Mouse (Mus musculus): ENCODE data around the gene Fam72a. TPM values are rescaled to one million over a fixed set of nuclear protein-coding genes. Genes with fewer than 3 reads are reported as not detected.

Fam72a gene
- polyA plus RNA-seq, 1 experiment = 3.1 TPM

- no peaks in the 10 kb centered on the region for H3K36me3 ChIP-seq (ENCODE audit: control insufficient read depth, insufficient read depth)
- no peak for TF ChIP-seq MAX (IDR thresholded peaks at IDR 0.05)
- no peak for TF ChIP-seq FOSL1 (IDR thresholded peaks at IDR 0.05; ENCODE audit: insufficient read depth, low read length, poor library complexity, severe bottlenecking)
- TF ChIP-seq MYOG (IDR thresholded peaks at IDR 0.05; ENCODE audit: control insufficient read depth, extremely low read depth, insufficient read length) = no peak
- no peak for TF ChIP-seq MYOD1 (IDR thresholded peaks at IDR 0.05; ENCODE audit: control insufficient read depth, insufficient read length, low read depth)
- TF ChIP-seq CEBPB (IDR thresholded peaks at IDR 0.05; ENCODE audit: low read depth) = no peak
- no peak for TF ChIP-seq USF1 (IDR thresholded peaks at IDR 0.05; ENCODE audit: low read depth)
- no peak for TF ChIP-seq CTCF (IDR thresholded peaks at IDR 0.05; ENCODE audit: control insufficient read depth, insufficient read depth, insufficient read length)
- H3K27me3 ChIP-seq (ENCODE audit: control insufficient read depth, insufficient read depth, insufficient read length) = no peaks in the 10 kb centered on the region
- H3ac ChIP-seq (ENCODE audit: control insufficient read depth, insufficient read length, low read depth) = no peak overlapping the region
- H3K79me3 ChIP-seq (ENCODE audit: low read depth) = no peaks in the 10 kb centered on the region
- H3K4me3 ChIP-seq (ENCODE audit: insufficient read depth, poor library complexity, severe bottlenecking) = no peak overlapping the region
- no peaks in the 10 kb centered on the region for H3K79me2 ChIP-seq (ENCODE audit: control insufficient read depth, insufficient read depth)
These were observed 19.3 kb downstream of the Fam72a start for GRCm38 (mm10) chr1:131546798-131547690.

- Histone ChIP-seq H3K36me3 (ENCODE audit: control insufficient read depth, insufficient read depth) (no peaks in the 10 kb centered on the region), H3ac (ENCODE audit: control insufficient read depth, insufficient read length, low read depth) (no peak overlapping the region), H3K79me3 (ENCODE audit: low read depth) (no peaks in the 10 kb centered on the region), H3K27me3 (ENCODE audit: control insufficient read depth, insufficient read depth, insufficient read length) (no peaks in the 10 kb centered on the region), H3K4me3 (ENCODE audit: insufficient read depth, poor library complexity, severe bottlenecking) (no peak overlapping the region), H3K79me2 (ENCODE audit: control insufficient read depth, insufficient read depth) (no peaks in the 10 kb centered on the region)
- no peak for TF ChIP-seq CTCF (IDR thresholded peaks at IDR 0.05; ENCODE audit: control insufficient read depth, insufficient read depth, insufficient read length)
- no peak for TF ChIP-seq MAX (IDR thresholded peaks at IDR 0.05)
- no peak for TF ChIP-seq CEBPB (IDR thresholded peaks at IDR 0.05; ENCODE audit: low read depth)
- TF ChIP-seq MYOD1 (IDR thresholded peaks at IDR 0.05; ENCODE audit: control insufficient read depth, insufficient read length, low read depth) = no peak
- TF ChIP-seq USF1 (IDR thresholded peaks at IDR 0.05; ENCODE audit: low read depth) = no peak
These were observed 21.0 kb downstream of the Fam72a start for GRCm38 (mm10) chr1:131548494-131549365.

GRCm38 (mm10) chr1:131551956-131552355 is 24.3 kb downstream of the Fam72a start:
- H3K4me3 ChIP-seq (ENCODE audit: insufficient read depth, poor library complexity, severe bottlenecking) = no peak overlapping the region
- TF ChIP-seq USF1 (IDR thresholded peaks at IDR 0.05; ENCODE audit: low read depth) = no peak
- no peak for TF ChIP-seq CEBPB (IDR thresholded peaks at IDR 0.05; ENCODE audit: low read depth)
- TF ChIP-seq CTCF (IDR thresholded peaks at IDR 0.05; ENCODE audit: control insufficient read depth, insufficient read depth, insufficient read length) = no peak
- TF ChIP-seq MAX (IDR thresholded peaks at IDR 0.05) = no peak
- no peak for TF ChIP-seq FOSL1 (IDR thresholded peaks at IDR 0.05; ENCODE audit: insufficient read depth, low read length, poor library complexity, severe bottlenecking)
- no peak for TF ChIP-seq MYOD1 (IDR thresholded peaks at IDR 0.05; ENCODE audit: control insufficient read depth, insufficient read length, low read depth)
- no peak for TF ChIP-seq MYOG (IDR thresholded peaks at IDR 0.05; ENCODE audit: control insufficient read depth, extremely low read depth, insufficient read length)
- no peak overlapping the region for H3ac ChIP-seq (ENCODE audit: control insufficient read depth, insufficient read length, low read depth)
- H3K27me3 ChIP-seq (ENCODE audit: control insufficient read depth, insufficient read depth, insufficient read length) = no peaks in the 10 kb centered on the region
- no peaks in the 10 kb centered on the region for H3K79me2 ChIP-seq (ENCODE audit: control insufficient read depth, insufficient read depth)
- H3K79me3 ChIP-seq (ENCODE audit: low read depth) = no peaks in the 10 kb centered on the region
- no peaks in the 10 kb centered on the region for H3K36me3 ChIP-seq (ENCODE audit: control insufficient read depth, insufficient read depth)

GRCm38 (mm10) chr1:131553428-131553827 is 25.7 kb downstream of the Fam72a start:
- Histone ChIP-seq H3K79me3 (ENCODE audit: low read depth) (no peaks in the 10 kb centered on the region), H3K27me3 (ENCODE audit: control insufficient read depth, insufficient read depth, insufficient read length) (no peaks in the 10 kb centered on the region), H3ac (ENCODE audit: control insufficient read depth, insufficient read length, low read depth) (no peak overlapping the region), H3K36me3 (ENCODE audit: control insufficient read depth, insufficient read depth) (no peaks in the 10 kb centered on the region), H3K4me3 (ENCODE audit: insufficient read depth, poor library complexity, severe bottlenecking) (no peak overlapping the region), H3K79me2 (ENCODE audit: control insufficient read depth, insufficient read depth) (no peaks in the 10 kb centered on the region)
- TF ChIP-seq MYOG (IDR thresholded peaks at IDR 0.05; ENCODE audit: control insufficient read depth, extremely low read depth, insufficient read length) (no peak), CEBPB (IDR thresholded peaks at IDR 0.05; ENCODE audit: low read depth) (no peak), FOSL1 (IDR thresholded peaks at IDR 0.05; ENCODE audit: insufficient read depth, low read length, poor library complexity, severe bottlenecking) (no peak)

- TF ChIP-seq USF1 (IDR thresholded peaks at IDR 0.05; ENCODE audit: low read depth) (no peak), CTCF (IDR thresholded peaks at IDR 0.05; ENCODE audit: control insufficient read depth, insufficient read depth, insufficient read length) (peak; percentile 71)
- Histone ChIP-seq H3K27me3 (ENCODE audit: control insufficient read depth, insufficient read depth, insufficient read length) (no peaks in the 10 kb centered on the region), H3K36me3 (ENCODE audit: control insufficient read depth, insufficient read depth) (no peaks in the 10 kb centered on the region), H3K4me3 (ENCODE audit: insufficient read depth, poor library complexity, severe bottlenecking) (no peak overlapping the region), H3K79me3 (ENCODE audit: low read depth) (no peaks in the 10 kb centered on the region), H3ac (ENCODE audit: control insufficient read depth, insufficient read length, low read depth) (no peak overlapping the region), H3K79me2 (ENCODE audit: control insufficient read depth, insufficient read depth) (no peaks in the 10 kb centered on the region)
These were observed 27.5 kb downstream of the Fam72a start for GRCm38 (mm10) chr1:131555042-131555812.

All from C2C12 (cell line).